ENCODE assay signal across 10 mouse cellular contexts in the genomic region with DNA sequence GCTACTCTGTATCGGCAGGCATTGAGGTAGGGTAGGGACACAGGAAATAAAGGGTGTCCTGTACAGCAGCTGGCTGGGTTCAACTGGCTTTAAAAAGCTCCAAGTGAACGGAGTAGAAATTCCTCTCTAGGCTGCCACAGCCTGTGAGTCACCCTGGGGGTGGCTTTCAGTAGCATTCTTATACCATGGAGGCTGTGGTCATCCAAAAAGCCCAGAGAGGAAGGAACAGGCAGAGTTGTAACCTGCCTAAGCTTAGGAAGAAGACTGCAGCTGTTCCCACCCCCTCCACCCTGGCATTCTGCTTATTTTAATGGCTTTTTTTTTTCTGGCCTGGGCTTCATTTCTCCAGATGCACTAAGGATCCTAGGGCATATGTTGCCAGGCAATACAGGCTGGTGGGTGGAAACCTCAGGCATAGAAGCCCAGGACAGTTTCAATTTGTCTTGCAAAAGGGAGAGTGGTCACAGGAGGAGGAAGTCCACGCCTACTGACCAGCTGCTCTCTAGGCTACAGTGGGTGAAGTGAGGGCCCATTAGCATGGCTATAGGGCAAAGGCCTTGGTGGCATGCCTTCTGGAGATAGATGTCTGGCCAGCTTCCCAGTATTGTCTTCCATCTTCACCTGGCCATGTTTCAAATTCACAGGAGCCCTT. TPM values are rescaled to one million over a fixed set of nuclear protein-coding genes. Genes with fewer than 3 reads are reported as not detected.
DNase-seq lines count a peak whose midpoint lies in the region; ATAC-seq and TF ChIP-seq lines count a peak whose summit lies in the region.
"Had no signal": no experiment of that assay in that cellular context is flagged by ENCODE, and none has a peak within 500 bp of the region (broad histone marks: within the 10 kb centered on the region; RNA-seq: fewer than 3 reads in every experiment).

No protein-coding gene starts in this region.

- 0 out of 2 replicates have a peak overlapping the region, but pooled peaks have one; percentile 41 for H3K27ac ChIP-seq in kidney, embryonic 15.5 days
- peak overlapping the region; percentile 30; the same call in 1 of the 2 replicates for H3K27ac ChIP-seq in stomach, postnatal 0 days (replicated peaks)
- H3K27ac ChIP-seq in forebrain, embryonic 13.5 days = no peak overlapping the region
- H3K27ac ChIP-seq: forebrain, embryonic 15.5 days had no signal

- H3K9me3 ChIP-seq in kidney, embryonic 15.5 days (replicated peaks) = no peaks in the 10 kb centered on the region
- H3K9me3 ChIP-seq in stomach, postnatal 0 days (ENCODE audit: control insufficient read depth, low read length) = no peaks in the 10 kb centered on the region
- H3K9me3 ChIP-seq in forebrain, embryonic 13.5 days (replicated peaks) = no peaks in the 10 kb centered on the region
- H3K9me3 ChIP-seq: forebrain, embryonic 15.5 days had no signal

- WGBS in kidney, embryonic 15.5 days = 32% methylated on average over 3 of the region's 3 CpGs
- WGBS in stomach, postnatal 0 days = 25% methylated on average over 3 of the region's 3 CpGs
- WGBS in forebrain, embryonic 13.5 days = 65% methylated on average over 3 of the region's 3 CpGs

- no peak overlapping the region for H3K4me2 ChIP-seq in kidney, embryonic 15.5 days
- H3K4me2 ChIP-seq in stomach, postnatal 0 days (replicated peaks; ENCODE audit: low read depth) = no peak overlapping the region
- H3K4me2 ChIP-seq in forebrain, embryonic 13.5 days = no peak overlapping the region
- H3K4me2 ChIP-seq: forebrain, embryonic 15.5 days had no signal

- DNase-seq in kidney, adult 9 months = no peak
- DNase-seq in urinary bladder, postnatal 14 days (ENCODE audit: low spot score) = peak; percentile 46
- no peak for DNase-seq in urinary bladder, postnatal 4 days (ENCODE audit: low spot score in 2 of 2)
- DNase-seq in cerebellum, postnatal 36 days = peak; percentile 33 to 53
- DNase-seq in stomach, postnatal 0 days (ENCODE audit: low spot score) = peak; percentile 29
- no peak for DNase-seq in spleen, adult 12 weeks (ENCODE audit: low spot score)

- no peak for TF ChIP-seq CTCF in stomach, postnatal 0 days (IDR thresholded peaks at IDR 0.05; ENCODE audit: low read depth)

- H3K9ac ChIP-seq in kidney, embryonic 15.5 days = no peak overlapping the region
- H3K9ac ChIP-seq in stomach, postnatal 0 days (ENCODE audit: low read length) = no peak overlapping the region
- no peak overlapping the region for H3K9ac ChIP-seq in forebrain, embryonic 13.5 days
- H3K9ac ChIP-seq: forebrain, embryonic 15.5 days had no signal

- peak; percentile 38; the same call in 1 of the 2 replicates for ATAC-seq in kidney, embryonic 15.5 days (replicated peaks; ENCODE audit: low FRiP score)
- peak; percentile 75 for ATAC-seq in stomach, postnatal 0 days (ENCODE audit: low FRiP score, low TSS enrichment)
- ATAC-seq in forebrain, embryonic 13.5 days = no peak; the same call in 1 of the 2 replicates
- ATAC-seq: forebrain, embryonic 15.5 days had no signal

- no peaks in the 10 kb centered on the region for H3K36me3 ChIP-seq in kidney, embryonic 15.5 days
- no peaks in the 10 kb centered on the region for H3K36me3 ChIP-seq in stomach, postnatal 0 days (ENCODE audit: control insufficient read depth, insufficient read depth, low read length)
- no peaks in the 10 kb centered on the region for H3K36me3 ChIP-seq in forebrain, embryonic 13.5 days (ENCODE audit: poor library complexity, severe bottlenecking)
- H3K36me3 ChIP-seq: forebrain, embryonic 15.5 days had no signal

- no peaks in the 10 kb centered on the region for H3K27me3 ChIP-seq in kidney, embryonic 15.5 days
- H3K27me3 ChIP-seq in stomach, postnatal 0 days (ENCODE audit: control insufficient read depth, insufficient read depth, low read length) = no peaks in the 10 kb centered on the region
- H3K27me3 ChIP-seq in forebrain, embryonic 13.5 days = no peaks in the 10 kb centered on the region
- H3K27me3 ChIP-seq: forebrain, embryonic 15.5 days had no signal

- peaks cover 21% of the 10 kb centered on the region for H3K4me1 ChIP-seq in kidney, embryonic 15.5 days
- H3K4me1 ChIP-seq in stomach, postnatal 0 days (replicated peaks; ENCODE audit: control insufficient read depth, insufficient read depth) = peaks cover 6% of the 10 kb centered on the region
- H3K4me1 ChIP-seq in forebrain, embryonic 13.5 days = peaks cover 13% of the 10 kb centered on the region

- TF ChIP-seq EP300 in stomach, postnatal 0 days (optimal IDR thresholded peaks at IDR 0.05) = no peak

- no peak overlapping the region for H3K4me3 ChIP-seq in kidney, embryonic 15.5 days (replicated peaks)
- no peak overlapping the region for H3K4me3 ChIP-seq in stomach, postnatal 0 days (ENCODE audit: low read depth, low read length)
- H3K4me3 ChIP-seq in forebrain, embryonic 13.5 days = no peak overlapping the region
- H3K4me3 ChIP-seq: forebrain, embryonic 15.5 days had no signal

RNA-seq across cellular contexts. Expression of gene Cemip, which starts 57.1 kb away (rescaled TPM):
- 0.29 and 0.31 TPM in 2 replicates for polyA plus RNA-seq in kidney, embryonic 15.5 days (2015; fragmentation: Nextera tagmentation; extraction: Ambion mirVana)
- polyA plus RNA-seq in stomach, postnatal 0 days (2015; fragmentation: Nextera tagmentation; extraction: Ambion mirVana) = 0.40 and 0.45 TPM in 2 replicates
- 0.55 and 0.81 TPM in 2 replicates for polyA plus RNA-seq in forebrain, embryonic 13.5 days (2015; fragmentation: Nextera tagmentation; extraction: Ambion mirVana)
- polyA plus RNA-seq: thymus, postnatal 0 days had no signal

Comparison
In these comparisons a context has a peak if more than half of its experiments do, and no peak if none do; other contexts are left out.
1. DNase-seq: peak in urinary bladder, postnatal 14 days (single experiment), cerebellum, postnatal 36 days (2 of 2) and stomach, postnatal 0 days (single experiment); none in kidney, adult 9 months (single experiment), urinary bladder, postnatal 4 days (0 of 2) and spleen, adult 12 weeks (single experiment).